Mouse (Mus musculus) kidney, adult 2 months (tissue): Measurements from ENCODE around the gene Rfxank. TPM values are rescaled to one million over a fixed set of nuclear protein-coding genes. Genes with fewer than 3 reads are reported as not detected.

Experiments used
- DNase-seq: peaks from one replicate; pipeline ENCODE4 v3.0.0; 2021
- H3K27ac ChIP-seq: fragments of 200-500 bp; 2 replicates; pipeline ENCODE4 v1.5.1; 2012; ENCODE audit warnings: low read depth, low read length, control low read depth, inconsistent platforms; ENCODE audit not compliant: insufficient read depth
- H3K27me3 ChIP-seq: fragments of 200-500 bp; replicated peaks from 2 replicates; pipeline ENCODE4 v1.6.1; 2012; ENCODE audit warnings: mild to moderate bottlenecking, moderate library complexity, low read length, inconsistent platforms; ENCODE audit not compliant: control insufficient read depth, insufficient read depth
- H3K36me3 ChIP-seq: fragments of 200-500 bp; 2 replicates; pipeline ENCODE4 v1.6.1; 2012; ENCODE audit warnings: mild to moderate bottlenecking, moderate library complexity, low read length, inconsistent platforms; ENCODE audit not compliant: control insufficient read depth, insufficient read depth
- H3K4me1 ChIP-seq: fragments of 200-500 bp; 2 replicates; pipeline ENCODE4 v1.6.1; 2011; ENCODE audit warnings: low read length; ENCODE audit not compliant: control insufficient read depth, insufficient read depth
- H3K4me3 ChIP-seq: fragments of 200-500 bp; 2 replicates; pipeline ENCODE4 v1.5.1; 2011; ENCODE audit warnings: mild to moderate bottlenecking, low read depth, low read length, control low read depth; ENCODE audit not compliant: insufficient read depth
- CTCF ChIP-seq: fragments of 200-500 bp; conservative IDR thresholded peaks from 2 replicates; pipeline ENCODE4 v1.5.1; 2011; ENCODE audit warnings: low read depth, mild to moderate bottlenecking, control low read depth, low read length, moderate library complexity, mixed read lengths; ENCODE audit not compliant: insufficient read depth, insufficient read length
- POLR2A ChIP-seq: fragments of 200-500 bp; IDR thresholded peaks from one replicate; pipeline ENCODE4 v1.6.1; 2011; ENCODE audit warnings: low read depth, low read length, control low read depth
- WGBS: fragments of 180-500 bp; shearing (Covaris S2); methylation state at CpG from one replicate; pipeline ENCODE4 v1.1.7; 2018; 5-methylcytosine and 5-hydroxymethylcytosine counted together
- polyA plus RNA-seq: library from polyadenylated mRNA; depleted of rRNA; stranded (reverse); fragments of >200 nt; gene quantifications from 2 replicates; pipeline ENCODE4 v1.2.3, GENCODE M21; 2012; rRNA removed

The Rfxank gene
- polyA plus RNA-seq: 29.9 and 31.9 TPM in 2 replicates

DNA sequence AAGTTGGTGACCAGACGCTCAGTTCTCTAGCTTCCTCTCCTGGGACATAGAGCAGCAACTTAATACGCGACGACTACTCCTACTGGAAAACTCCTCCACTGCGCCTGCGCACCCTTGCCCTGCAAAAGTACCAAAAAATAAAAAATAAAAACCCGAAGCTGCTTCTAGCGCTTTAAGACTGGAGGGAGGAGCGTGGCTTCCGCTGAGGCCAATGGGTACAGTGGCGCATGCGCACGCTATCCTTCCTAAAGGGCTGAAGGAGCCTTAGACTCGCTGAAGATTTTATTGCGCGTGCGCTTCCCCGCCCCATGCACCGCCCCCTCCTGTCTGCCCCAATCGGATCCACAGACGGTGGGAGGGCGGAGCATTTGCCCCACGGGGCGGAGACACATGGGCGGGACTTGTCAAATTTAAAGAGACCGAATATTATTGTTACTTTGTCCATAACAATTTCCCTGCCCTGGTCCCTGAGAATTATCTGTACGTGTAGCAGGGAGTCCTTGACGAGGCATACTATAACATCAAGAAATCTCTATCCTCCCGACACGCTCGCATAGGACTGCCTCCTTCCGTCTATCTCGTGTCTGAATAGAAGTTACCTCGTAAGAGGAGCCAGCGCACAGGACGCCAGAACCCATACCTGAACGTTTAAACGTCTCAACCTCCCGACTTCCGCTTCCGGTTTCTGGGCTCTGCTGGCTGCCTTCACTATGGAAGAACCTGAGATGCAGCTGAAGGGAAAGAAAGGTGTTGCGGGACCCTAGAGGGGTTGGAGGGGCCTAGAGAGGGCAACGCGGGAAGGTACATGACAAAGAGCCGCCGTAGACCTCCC lies at the start of gene Rfxank, which contains the start of the genes Borcs8 and Mef2b:
Gene Rfxank, minus strand, starts transcription at position 129 of the 832 bp plus-strand sequence.
Gene Borcs8, plus strand, starts transcription at position 474 of the 832 bp plus-strand sequence.
Gene Mef2b, plus strand, starts transcription at position 686 of the 832 bp plus-strand sequence.
- no peaks in the 10 kb centered on the region for H3K36me3 ChIP-seq
- no peaks in the 10 kb centered on the region for H3K27me3 ChIP-seq
- WGBS: under 1% methylated on average over 46 of the region's 46 CpGs
- peak; percentile 100 for DNase-seq
- peaks cover 15% of the 10 kb centered on the region for H3K4me1 ChIP-seq
- H3K27ac ChIP-seq: peak within 1 kb of the TSS; percentile 86
- H3K4me3 ChIP-seq: peak within 1 kb of the TSS; percentile 64
- no peak for TF ChIP-seq POLR2A
- no peak for TF ChIP-seq CTCF

DNA sequence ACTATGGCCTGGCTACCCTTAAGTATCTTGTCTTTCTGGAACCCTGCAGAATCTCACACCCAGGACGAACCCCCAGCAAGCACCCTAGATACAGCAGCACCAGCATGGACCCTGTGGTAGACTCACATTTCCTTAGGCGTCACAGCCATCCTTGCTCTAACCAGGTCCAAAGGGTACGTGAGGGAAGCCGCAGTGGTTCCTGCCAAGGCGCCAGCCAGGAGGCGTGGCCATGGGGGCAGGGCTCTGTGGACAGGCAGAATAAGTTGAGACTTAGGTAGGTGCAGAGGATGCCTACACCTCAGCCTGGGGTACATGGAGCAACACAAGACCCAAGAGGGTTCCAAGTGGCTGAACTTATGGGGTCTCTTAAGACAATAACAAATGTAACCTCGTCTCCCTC lies 49.8 kb upstream of the Rfxank start:
- H3K27ac ChIP-seq: peak overlapping the region; percentile 69
- H3K4me1 ChIP-seq: peaks cover 17% of the 10 kb centered on the region; the same call in 1 of the 2 replicates
- 47% methylated on average over 7 of the region's 7 CpGs for WGBS
- no peaks in the 10 kb centered on the region for H3K27me3 ChIP-seq
- no peak overlapping the region for H3K4me3 ChIP-seq
- TF ChIP-seq CTCF: no peak
- no peak for TF ChIP-seq POLR2A
- peaks cover 4% of the 10 kb centered on the region; the same call in 1 of the 2 replicates for H3K36me3 ChIP-seq
- peak; percentile 95 for DNase-seq

DNA sequence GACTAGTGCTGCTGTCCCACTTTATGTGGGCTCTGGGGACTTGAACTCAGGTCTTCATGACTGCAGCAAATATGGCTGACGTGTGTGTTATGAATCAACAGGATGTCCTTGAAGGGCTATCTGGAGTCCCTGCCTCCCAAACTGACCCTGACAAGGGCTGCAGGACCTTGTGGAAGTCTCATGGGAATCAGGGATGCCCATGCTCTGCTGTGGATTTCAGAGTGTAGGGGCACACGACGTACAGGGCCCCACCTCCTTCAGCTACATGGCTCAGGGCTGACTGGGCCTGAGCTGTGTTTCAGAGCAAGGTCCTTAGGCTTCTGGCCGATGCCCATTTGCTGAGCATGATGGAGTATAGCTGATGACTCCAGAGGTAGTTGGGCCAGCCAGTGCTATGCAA lies 44.2 kb upstream of the Rfxank start:
- peaks cover 8% of the 10 kb centered on the region; the same call in 1 of the 2 replicates for H3K4me1 ChIP-seq
- 75% methylated on average over 4 of the region's 4 CpGs for WGBS
- peaks cover 2% of the 10 kb centered on the region; the same call in 1 of the 2 replicates for H3K36me3 ChIP-seq
- no peak overlapping the region for H3K27ac ChIP-seq
- DNase-seq: no peak
- H3K27me3 ChIP-seq: no peaks in the 10 kb centered on the region
- TF ChIP-seq POLR2A (no peak), CTCF (no peak)
- H3K4me3 ChIP-seq: no peak overlapping the region

- no peak for DNase-seq
- Histone ChIP-seq H3K36me3 (no peaks in the 10 kb centered on the region; the same call in 1 of the 2 replicates), H3K27ac (no peak overlapping the region), H3K4me1 (no peaks in the 10 kb centered on the region), H3K27me3 (no peaks in the 10 kb centered on the region), H3K4me3 (no peak overlapping the region)
- 77% methylated on average over 2 of the region's 2 CpGs for WGBS
- no peak for TF ChIP-seq CTCF
- no peak for TF ChIP-seq POLR2A
These were observed 42.9 kb upstream of the Rfxank start for GRCm38 (mm10) chr8:70181903-70182252.

DNA sequence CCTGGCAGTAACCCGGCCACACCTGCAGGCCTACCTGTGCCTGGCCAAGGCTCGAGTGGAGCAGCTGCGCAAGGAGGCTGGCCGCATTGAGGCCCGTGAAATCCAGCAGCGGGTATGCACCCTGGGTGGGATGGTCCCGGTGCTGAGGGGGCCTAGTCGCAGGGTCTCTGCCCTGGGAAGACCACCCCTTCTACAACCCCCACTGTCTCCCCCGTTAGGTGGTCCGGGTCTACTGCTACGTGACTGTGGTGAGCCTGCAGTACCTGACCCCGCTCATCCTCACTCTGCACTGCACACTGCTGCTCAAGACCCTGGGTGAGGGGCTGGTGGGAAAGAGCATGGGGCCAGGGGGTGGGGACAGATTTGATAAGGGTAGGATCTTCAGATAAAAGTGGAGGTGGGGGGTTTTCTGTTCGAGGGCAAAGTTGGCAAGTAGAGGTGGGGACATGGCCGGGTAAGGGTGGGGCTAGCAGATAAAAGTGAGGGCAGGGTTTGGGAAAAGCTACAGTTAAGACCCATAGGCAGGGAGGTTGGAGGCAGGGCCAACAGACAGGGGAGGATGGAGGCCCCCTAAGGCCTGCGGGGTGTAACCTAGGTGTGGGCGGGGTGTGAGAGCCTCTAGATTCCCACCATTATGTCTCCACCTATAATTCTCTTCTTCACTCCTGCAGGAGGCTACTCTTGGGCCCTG lies 42.4 kb upstream of the Rfxank start:
- no peaks in the 10 kb centered on the region for H3K27me3 ChIP-seq
- DNase-seq: no peak
- no peak overlapping the region for H3K4me3 ChIP-seq
- H3K27ac ChIP-seq: no peak overlapping the region
- 67% methylated on average over 16 of the region's 16 CpGs for WGBS
- H3K36me3 ChIP-seq: no peaks in the 10 kb centered on the region; the same call in 1 of the 2 replicates
- H3K4me1 ChIP-seq: no peaks in the 10 kb centered on the region
- TF ChIP-seq POLR2A: no peak
- TF ChIP-seq CTCF: no peak

DNA sequence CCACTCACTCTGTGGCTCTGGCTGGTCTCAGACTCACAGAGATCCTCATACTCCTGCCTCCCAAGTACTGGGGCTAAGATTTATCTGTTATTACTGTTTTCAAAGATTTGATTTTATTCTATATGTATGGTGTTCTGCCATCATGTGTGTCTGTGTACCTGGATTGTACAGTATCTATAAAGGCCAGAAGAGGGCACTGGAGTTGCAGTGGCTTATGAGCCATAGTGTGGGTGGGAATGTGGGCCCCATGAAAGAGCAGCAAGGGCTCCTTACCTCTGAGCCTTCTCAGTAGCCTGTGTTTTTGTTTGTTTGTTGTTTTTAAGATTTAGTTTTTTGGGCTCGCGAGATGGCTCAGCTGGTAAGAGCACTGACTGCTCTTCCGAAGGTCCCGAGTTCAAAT lies 40.1 kb upstream of the Rfxank start:
- H3K36me3 ChIP-seq: no peaks in the 10 kb centered on the region; the same call in 1 of the 2 replicates
- TF ChIP-seq CTCF (peak; percentile 51), POLR2A (no peak)

DNA sequence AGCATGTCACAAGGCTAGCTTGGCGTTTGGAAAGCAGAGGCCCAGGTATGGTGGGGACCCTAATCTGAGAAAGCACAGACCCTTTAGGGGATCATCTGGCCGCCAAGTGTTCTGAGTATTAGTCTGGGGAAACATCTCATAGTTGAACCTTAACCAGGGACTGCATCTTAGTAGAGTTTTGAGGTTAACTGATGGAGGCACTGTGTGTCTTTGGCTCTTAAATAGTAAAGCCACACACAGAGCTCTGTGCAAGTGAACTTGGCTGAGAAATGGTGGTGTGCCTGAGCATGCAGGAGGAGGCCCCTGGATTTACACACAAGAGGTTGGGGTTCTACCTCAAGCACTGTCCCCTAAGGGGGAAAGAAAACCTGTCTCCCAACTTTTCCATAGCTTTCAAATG lies 39.3 kb upstream of the Rfxank start:
- Histone ChIP-seq H3K36me3 (no peaks in the 10 kb centered on the region; the same call in 1 of the 2 replicates), H3K4me1 (peaks cover 3% of the 10 kb centered on the region), H3K4me3 (no peak overlapping the region), H3K27ac (no peak overlapping the region), H3K27me3 (no peaks in the 10 kb centered on the region)
- TF ChIP-seq POLR2A: no peak
- TF ChIP-seq CTCF: no peak
- no peak for DNase-seq
- WGBS: 87% methylated on average over 2 of the region's 2 CpGs

More for the DNA sequence above, 40.1 kb upstream of the Rfxank start:
- WGBS: 93% methylated on average over 4 of the region's 4 CpGs
- Histone ChIP-seq H3K27ac (no peak overlapping the region), H3K27me3 (no peaks in the 10 kb centered on the region), H3K4me1 (no peaks in the 10 kb centered on the region), H3K4me3 (no peak overlapping the region)
- DNase-seq: no peak
